Mouse (Mus musculus): ENCODE data around the gene Polr2a. TPM values are rescaled to one million over a fixed set of nuclear protein-coding genes. Genes with fewer than 3 reads are reported as not detected.
A peak's percentile ranks its signal among the peaks of the same experiment; 100 is the strongest.

Gene Polr2a
- polyA plus RNA-seq, 1 experiment from 2014 or later, result 23.2 TPM

DNA sequence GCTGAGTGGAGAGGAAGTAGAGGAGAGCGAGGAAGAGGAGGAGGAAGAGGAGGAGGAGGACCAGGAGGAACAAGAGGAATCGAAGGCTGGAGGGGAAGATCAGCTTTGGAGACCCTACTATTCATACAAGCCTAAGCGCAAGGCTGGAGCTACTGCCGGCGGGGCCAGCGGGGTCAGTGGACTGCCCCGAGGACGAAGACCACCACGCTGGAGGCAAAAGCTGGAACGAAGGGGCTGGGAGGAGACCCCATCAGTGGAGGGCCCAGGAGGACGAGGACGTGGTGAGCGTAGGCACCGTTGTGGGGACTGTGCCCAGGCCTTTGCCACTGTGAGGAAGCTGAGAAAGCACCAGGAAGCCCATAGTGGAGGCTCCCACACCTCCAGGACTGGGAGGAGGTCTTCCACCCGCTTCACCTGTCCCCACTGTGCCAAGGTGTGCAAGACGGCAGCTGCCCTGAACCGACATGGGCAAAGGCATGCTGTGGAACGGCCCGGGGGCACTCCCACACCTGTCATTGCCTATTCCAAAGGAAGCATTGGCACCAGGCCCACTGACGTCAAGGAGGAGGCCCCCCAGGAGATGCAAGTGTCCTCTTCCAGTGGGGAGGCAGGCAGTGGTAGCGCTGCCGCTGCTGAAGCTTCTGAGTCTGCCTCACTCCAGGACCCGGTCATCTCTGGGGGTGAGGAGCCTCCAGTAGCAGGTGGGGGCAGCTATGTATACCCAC lies 20.0 kb upstream of the Polr2a start:
- no peak overlapping the region for H3K4me2 ChIP-seq
- peaks cover 15% of the 10 kb centered on the region; the same call in 1 of the 2 replicates for H3K36me3 ChIP-seq (ENCODE audit: poor library complexity, severe bottlenecking)
- WGBS, result 74% methylated on average over 23 of the region's 23 CpGs
- no peak overlapping the region for H3K4me3 ChIP-seq
- H3K27ac ChIP-seq, result no peak overlapping the region
- peaks cover 6% of the 10 kb centered on the region for H3K4me1 ChIP-seq
- H3K9ac ChIP-seq, result no peak overlapping the region
- H3K27me3 ChIP-seq, result 0 out of 2 replicates have a peak, but pooled peaks cover 9% of the 10 kb centered on the region
- ATAC-seq, result no peak
- H3K9me3 ChIP-seq (replicated peaks), result no peaks in the 10 kb centered on the region

GRCm38 (mm10) chr11:69777504-69778257 lies 19.2 kb upstream of the Polr2a start:
- WGBS, result 70% methylated on average over 26 of the region's 26 CpGs

GRCm38 (mm10) chr11:69776488-69776887 lies 18.1 kb upstream of the Polr2a start:
- Histone ChIP-seq H3K4me3 (no peak overlapping the region), H3K9ac (no peak overlapping the region; the same call in 1 of the 2 replicates), H3K36me3 (ENCODE audit: poor library complexity, severe bottlenecking) (peaks cover 15% of the 10 kb centered on the region; the same call in 1 of the 2 replicates), H3K9me3 (replicated peaks) (no peaks in the 10 kb centered on the region), H3K4me1 (peaks cover 6% of the 10 kb centered on the region), H3K27me3 (0 out of 2 replicates have a peak, but pooled peaks cover 2% of the 10 kb centered on the region), H3K4me2 (no peak overlapping the region), H3K27ac (no peak overlapping the region)
- ATAC-seq, result no peak
- WGBS, result 88% methylated on average over 20 of the region's 20 CpGs

More at GRCm38 (mm10) chr11:69777504-69778257, 19.2 kb upstream of the Polr2a start:
- no peak overlapping the region for H3K9ac ChIP-seq
- no peak overlapping the region for H3K4me3 ChIP-seq
- H3K27me3 ChIP-seq, result 0 out of 2 replicates have a peak, but pooled peaks cover 9% of the 10 kb centered on the region
- peaks cover 15% of the 10 kb centered on the region; the same call in 1 of the 2 replicates for H3K36me3 ChIP-seq (ENCODE audit: poor library complexity, severe bottlenecking)
- H3K27ac ChIP-seq, result no peak overlapping the region
- no peak for ATAC-seq
- no peaks in the 10 kb centered on the region for H3K9me3 ChIP-seq (replicated peaks)
- peaks cover 6% of the 10 kb centered on the region for H3K4me1 ChIP-seq
- H3K4me2 ChIP-seq, result no peak overlapping the region

- 76% methylated on average over 10 of the region's 10 CpGs for WGBS
- no peak for ATAC-seq
- Histone ChIP-seq H3K9me3 (replicated peaks) (no peaks in the 10 kb centered on the region), H3K4me1 (peaks cover 6% of the 10 kb centered on the region), H3K4me3 (no peak overlapping the region), H3K27me3 (0 out of 2 replicates have a peak, but pooled peaks cover 2% of the 10 kb centered on the region), H3K4me2 (no peak overlapping the region), H3K36me3 (ENCODE audit: poor library complexity, severe bottlenecking) (peaks cover 15% of the 10 kb centered on the region; the same call in 1 of the 2 replicates), H3K9ac (no peak overlapping the region), H3K27ac (no peak overlapping the region)
These were observed 17.3 kb upstream of the Polr2a start for GRCm38 (mm10) chr11:69775716-69776115.

- 56% methylated on average over 5 of the region's 5 CpGs for WGBS
- Histone ChIP-seq H3K4me3 (no peak overlapping the region), H3K27ac (no peak overlapping the region), H3K4me2 (no peak overlapping the region), H3K27me3 (0 out of 2 replicates have a peak, but pooled peaks cover 2% of the 10 kb centered on the region), H3K36me3 (ENCODE audit: poor library complexity, severe bottlenecking) (peaks cover 15% of the 10 kb centered on the region; the same call in 1 of the 2 replicates), H3K9ac (no peak overlapping the region), H3K9me3 (replicated peaks) (no peaks in the 10 kb centered on the region), H3K4me1 (peaks cover 6% of the 10 kb centered on the region)
- ATAC-seq, result no peak
These were observed 16.5 kb upstream of the Polr2a start for GRCm38 (mm10) chr11:69774961-69775360.

- H3K4me2 ChIP-seq, result peak overlapping the region; percentile 79
- ATAC-seq, result no peak
- WGBS, result 68% methylated on average over 4 of the region's 4 CpGs
These were observed 9.1 kb upstream of the Polr2a start for GRCm38 (mm10) chr11:69767625-69767909.

GRCm38 (mm10) chr11:69766872-69767624 lies 8.6 kb upstream of the Polr2a start:
- peak overlapping the region; percentile 10; the same call in 1 of the 2 replicates for H3K27ac ChIP-seq
- H3K9ac ChIP-seq, result peak overlapping the region; percentile 96
- no peaks in the 10 kb centered on the region for H3K9me3 ChIP-seq (replicated peaks)
- peaks cover 20% of the 10 kb centered on the region for H3K4me1 ChIP-seq
- peak overlapping the region; percentile 79 for H3K4me2 ChIP-seq
- peak overlapping the region; percentile 86 for H3K4me3 ChIP-seq
- ATAC-seq, result peak; percentile 23; the same call in 1 of the 2 replicates
- no peaks in the 10 kb centered on the region for H3K27me3 ChIP-seq
- no peaks in the 10 kb centered on the region for H3K36me3 ChIP-seq (ENCODE audit: poor library complexity, severe bottlenecking)
- WGBS, result 76% methylated on average over 13 of the region's 13 CpGs

More at GRCm38 (mm10) chr11:69767625-69767909, 9.1 kb upstream of the Polr2a start:
- Histone ChIP-seq H3K27ac (no peak overlapping the region), H3K36me3 (ENCODE audit: poor library complexity, severe bottlenecking) (no peaks in the 10 kb centered on the region), H3K4me3 (0 out of 2 replicates have a peak overlapping the region, but pooled peaks have one; percentile 0), H3K9ac (peak overlapping the region; percentile 96; the same call in 1 of the 2 replicates), H3K27me3 (no peaks in the 10 kb centered on the region), H3K9me3 (replicated peaks) (no peaks in the 10 kb centered on the region), H3K4me1 (peaks cover 20% of the 10 kb centered on the region)

DNA sequence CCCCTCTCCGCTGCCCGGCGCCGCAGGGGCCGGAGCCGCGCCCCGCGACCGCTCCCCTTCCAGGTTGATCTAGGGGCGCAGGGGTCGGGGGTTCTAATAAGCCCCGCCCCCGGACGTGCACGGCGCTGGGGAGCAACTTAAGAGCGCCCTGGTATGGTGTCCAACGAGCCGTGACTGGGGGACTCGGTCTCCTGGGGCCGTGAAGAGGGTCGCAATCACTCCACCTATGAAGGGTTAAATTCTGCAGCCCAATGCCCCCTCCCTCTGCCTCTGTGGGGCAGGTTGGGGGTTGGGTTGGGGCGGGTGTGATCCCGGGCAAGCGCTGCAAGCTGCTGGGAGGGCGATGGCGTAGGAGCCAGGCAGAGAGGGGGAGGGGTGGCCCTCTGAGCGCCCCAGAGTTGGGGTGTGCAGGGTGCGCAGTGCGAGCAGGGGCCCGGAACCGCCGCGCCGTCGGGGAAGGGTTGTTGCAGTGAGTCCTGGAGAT lies 7.7 kb upstream of the Polr2a start:
- Histone ChIP-seq H3K4me1 (peaks cover 20% of the 10 kb centered on the region), H3K9ac (peak overlapping the region; percentile 96), H3K27me3 (no peaks in the 10 kb centered on the region), H3K27ac (peak overlapping the region; percentile 65), H3K36me3 (ENCODE audit: poor library complexity, severe bottlenecking) (no peaks in the 10 kb centered on the region), H3K4me3 (peak overlapping the region; percentile 86), H3K4me2 (peak overlapping the region; percentile 79), H3K9me3 (replicated peaks) (no peaks in the 10 kb centered on the region)
- WGBS, result under 1% methylated on average over 34 of the region's 37 CpGs
- ATAC-seq, result peak; percentile 85

DNA sequence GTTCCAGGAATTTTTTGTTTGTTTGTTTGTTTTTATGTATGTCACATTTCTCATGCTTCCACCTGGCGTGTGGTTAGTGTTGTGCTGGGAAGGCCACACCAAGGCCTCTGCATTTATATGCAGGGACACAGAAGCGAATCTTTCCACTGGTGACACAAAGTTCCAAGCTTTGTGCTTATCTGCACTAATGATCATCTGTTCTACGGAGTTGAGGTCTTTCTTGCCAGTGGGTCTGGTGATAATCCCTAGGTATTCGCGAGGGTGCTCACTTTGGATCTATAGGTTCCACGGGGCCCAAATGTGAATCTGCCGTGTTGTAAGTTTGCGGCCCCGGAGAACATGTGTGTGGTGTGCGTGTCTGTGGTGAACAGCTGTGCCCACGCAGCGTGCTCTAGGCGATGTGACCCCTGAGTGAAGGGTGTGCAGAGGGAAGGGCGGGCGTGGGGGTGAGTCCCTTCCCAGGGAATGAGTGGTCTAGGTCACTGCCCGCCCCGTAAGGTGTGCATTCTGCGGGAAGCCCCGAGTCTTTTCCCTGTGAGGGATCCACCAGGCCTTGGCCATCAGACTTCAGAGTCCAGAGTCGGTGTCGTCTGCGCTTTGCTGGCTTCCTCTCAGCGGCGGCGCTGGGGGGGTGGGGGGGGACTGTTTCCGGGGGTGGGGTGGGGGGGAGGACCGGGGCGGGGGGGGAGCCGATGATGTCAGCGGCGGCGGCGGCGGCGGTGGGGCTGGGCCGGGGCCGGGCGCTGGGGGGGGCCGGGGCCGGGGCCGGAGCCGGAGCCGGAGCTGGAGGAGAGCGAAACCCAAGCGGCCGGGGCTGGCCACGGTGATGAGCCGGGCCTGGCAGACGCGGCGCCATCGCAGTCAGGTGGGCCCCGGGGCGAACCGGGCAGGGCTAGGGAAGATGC lies 7.0 kb upstream of the Polr2a start, which contains the start of gene Zbtb4:
Gene Zbtb4, plus strand, starts transcription at position 692 of the 905 bp plus-strand sequence.
- H3K4me1 ChIP-seq, result peaks cover 25% of the 10 kb centered on the region
- no peaks in the 10 kb centered on the region for H3K9me3 ChIP-seq (replicated peaks)
- peak within 1 kb of the TSS; percentile 79 for H3K4me2 ChIP-seq
- ATAC-seq, result peak; percentile 69
- H3K9ac ChIP-seq, result peak within 1 kb of the TSS; percentile 96
- no peaks in the 10 kb centered on the region for H3K27me3 ChIP-seq
- H3K27ac ChIP-seq, result peak within 1 kb of the TSS; percentile 65
- H3K36me3 ChIP-seq (ENCODE audit: poor library complexity, severe bottlenecking), result no peaks in the 10 kb centered on the region
- WGBS, result 18% methylated on average over 44 of the region's 55 CpGs
- peak within 1 kb of the TSS; percentile 86 for H3K4me3 ChIP-seq

- Histone ChIP-seq H3K27ac (no peak overlapping the region), H3K4me1 (peaks cover 36% of the 10 kb centered on the region), H3K36me3 (ENCODE audit: poor library complexity, severe bottlenecking) (no peaks in the 10 kb centered on the region), H3K9ac (no peak overlapping the region), H3K9me3 (replicated peaks) (no peaks in the 10 kb centered on the region), H3K4me3 (no peak overlapping the region), H3K4me2 (no peak overlapping the region), H3K27me3 (no peaks in the 10 kb centered on the region)
- WGBS, result 74% methylated on average over 7 of the region's 7 CpGs
- no peak for ATAC-seq
These were observed 5.1 kb upstream of the Polr2a start for GRCm38 (mm10) chr11:69763551-69763950.

Data from forebrain, embryonic 13.5 days (tissue).